Mouse (Mus musculus) lung, postnatal 0 days (tissue): Measurements from ENCODE around the gene Gria2.

Experiments used
- CTCF ChIP-seq: IDR thresholded peaks from 2 replicates; pipeline ENCODE4 v1.5.1; 2016; ENCODE audit warnings: antibody characterized with exemption, mild to moderate bottlenecking
- EP300 ChIP-seq: IDR thresholded peaks from 2 replicates; pipeline ENCODE4 v1.6.1; 2016; ENCODE audit warnings: antibody characterized with exemption, mild to moderate bottlenecking, control low read depth

- TF ChIP-seq CTCF (no peak), EP300 (no peak)
Observed at GRCm38 (mm10) chr3:80796764-80797163, 5.9 kb downstream of the Gria2 start.
